Mouse (Mus musculus): ENCODE measurements around the gene Utp14a. TPM values are rescaled to one million over a fixed set of nuclear protein-coding genes. Genes with fewer than 3 reads are reported as not detected.
"Not testable (repeated sequence)": the region's sequence is repeated elsewhere in the genome, so short reads cannot be mapped to it uniquely, and the experiment has no call there.

Utp14a gene
- 3.1 and 3.3 TPM in 2 replicates for polyA plus RNA-seq (2012; rRNA removed)

DNA sequence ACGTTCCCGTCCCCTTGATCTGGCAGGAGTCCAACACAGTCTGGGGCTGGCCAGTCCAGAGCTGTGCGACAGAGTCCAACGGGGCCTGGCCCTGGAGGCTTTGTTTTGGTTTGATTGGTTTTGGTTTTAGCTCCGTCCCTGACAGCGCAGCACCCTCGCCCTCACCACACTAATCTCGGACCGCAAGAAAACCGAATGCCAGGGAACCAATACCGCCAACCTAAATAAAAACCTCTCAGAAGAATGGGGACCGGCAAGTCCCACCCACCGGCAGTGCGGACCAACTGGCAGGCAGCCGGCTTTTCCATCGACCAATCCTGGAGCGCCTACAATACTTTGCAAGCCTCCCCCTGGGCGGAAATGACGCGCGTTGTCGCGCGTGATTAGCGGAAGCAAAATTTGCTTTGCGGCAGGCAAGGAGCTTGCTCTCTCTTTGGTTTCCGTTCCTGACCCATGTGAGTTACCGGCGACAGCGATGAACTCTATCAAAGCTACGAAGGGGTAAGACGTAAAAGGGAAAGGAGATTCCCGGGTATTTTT lies at the start of gene Utp14a:
Utp14a (plus strand) TSS at position 395 of the 540 bp plus-strand sequence.
- 10% methylated on average over 33 of the region's 33 CpGs for WGBS
- peak; percentile 83 for DNase-seq (ENCODE audit: low read depth, low spot score)

DNA sequence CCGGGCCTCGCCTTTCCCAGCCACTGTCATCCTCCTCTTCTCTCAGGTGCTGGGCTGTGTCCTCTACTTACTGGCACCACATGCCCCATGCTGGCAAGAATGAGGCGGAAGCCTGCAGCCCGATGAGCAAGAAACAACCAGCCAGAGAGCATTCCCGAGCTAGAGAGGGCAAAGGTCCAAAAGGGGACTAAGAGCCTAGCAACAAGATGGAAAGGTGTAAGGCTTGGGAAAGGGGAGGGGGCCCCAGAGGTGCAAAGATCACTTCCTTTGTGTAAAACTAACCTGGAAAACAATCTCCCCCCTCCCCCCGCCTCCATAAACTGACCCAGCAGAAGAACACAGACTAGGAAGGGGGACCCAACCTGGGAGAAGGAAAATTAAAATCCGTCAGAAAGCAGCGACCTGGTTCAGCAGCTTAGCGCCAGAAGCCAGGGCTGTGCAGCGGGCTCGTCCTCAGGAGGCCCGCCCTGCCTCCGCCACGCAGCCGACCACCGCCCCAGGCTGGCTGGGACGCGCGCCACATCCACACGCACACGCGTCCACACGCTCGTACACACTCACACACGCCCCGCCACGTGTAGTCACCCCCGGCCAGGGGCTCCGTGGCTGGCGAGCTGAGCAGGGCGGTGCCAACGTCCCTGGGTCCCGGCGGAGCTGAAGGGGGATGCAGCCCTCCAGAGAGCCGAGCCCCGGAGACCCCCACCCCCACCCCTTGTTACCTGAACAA lies 48.7 kb upstream of the Utp14a start:
- WGBS = 9% methylated on average over 36 of the region's 36 CpGs
- no peak for DNase-seq (ENCODE audit: low read depth, low spot score)

DNA sequence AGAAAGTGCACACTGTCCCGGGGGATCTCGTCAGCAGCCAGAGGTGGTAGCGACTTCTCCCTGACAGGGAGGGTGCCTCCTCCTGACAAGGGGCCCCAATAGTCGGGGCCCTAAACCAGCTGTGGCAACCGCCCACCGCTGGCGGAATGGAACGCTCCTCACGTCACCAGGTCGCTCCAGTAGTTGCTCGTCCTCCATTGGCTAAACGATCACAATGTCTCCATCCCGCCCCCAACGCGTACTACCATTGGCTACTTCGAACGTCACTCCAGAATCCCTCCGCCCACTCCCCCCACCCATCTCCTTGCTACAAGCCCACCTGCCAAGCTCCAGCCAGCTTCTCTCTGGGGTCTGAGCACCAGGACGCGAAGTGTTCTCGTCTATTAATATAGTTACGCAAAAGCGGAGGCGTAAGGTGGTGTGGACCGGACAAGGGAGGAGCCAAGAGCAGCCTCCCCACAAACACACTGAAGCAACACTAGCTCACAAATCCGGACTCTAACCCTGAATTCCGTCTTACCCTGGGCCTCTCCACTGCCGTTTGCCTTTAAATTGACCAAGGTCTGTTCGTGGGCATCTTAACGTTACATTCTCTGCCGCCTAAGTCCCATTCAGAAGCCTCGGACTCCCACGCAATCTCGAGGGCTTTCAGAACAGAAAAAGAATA lies 48.0 kb upstream of the Utp14a start, which contains the start of gene Zdhhc9:
Zdhhc9 (minus strand) TSS at position 360 of the 667 bp plus-strand sequence.
- peak; percentile 43 for DNase-seq (ENCODE audit: low read depth, low spot score)
- WGBS = 18% methylated on average over 34 of the region's 34 CpGs

DNA sequence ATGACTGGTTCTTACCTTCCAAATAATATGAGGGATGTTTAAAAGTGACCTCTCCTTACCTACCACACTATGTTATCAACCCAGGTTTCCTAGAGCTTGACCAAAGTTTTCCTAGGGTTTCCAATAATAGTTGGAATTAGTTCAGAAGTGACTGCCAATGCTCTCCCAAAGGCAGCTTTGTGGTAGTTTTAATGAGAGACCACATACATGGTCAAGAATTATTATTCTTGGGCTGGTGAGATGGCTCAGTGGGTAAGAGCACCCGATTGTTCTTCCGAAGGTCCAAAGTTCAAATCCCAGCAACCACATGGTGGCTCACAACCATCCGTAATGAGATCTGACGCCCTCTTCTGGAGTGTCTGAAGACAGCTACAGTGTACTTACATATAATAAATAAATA lies 46.9 kb upstream of the Utp14a start:
- DNase-seq (ENCODE audit: low read depth, low spot score) = not testable (repeated sequence)
- 54% methylated on average over 4 of the region's 4 CpGs for WGBS

DNA sequence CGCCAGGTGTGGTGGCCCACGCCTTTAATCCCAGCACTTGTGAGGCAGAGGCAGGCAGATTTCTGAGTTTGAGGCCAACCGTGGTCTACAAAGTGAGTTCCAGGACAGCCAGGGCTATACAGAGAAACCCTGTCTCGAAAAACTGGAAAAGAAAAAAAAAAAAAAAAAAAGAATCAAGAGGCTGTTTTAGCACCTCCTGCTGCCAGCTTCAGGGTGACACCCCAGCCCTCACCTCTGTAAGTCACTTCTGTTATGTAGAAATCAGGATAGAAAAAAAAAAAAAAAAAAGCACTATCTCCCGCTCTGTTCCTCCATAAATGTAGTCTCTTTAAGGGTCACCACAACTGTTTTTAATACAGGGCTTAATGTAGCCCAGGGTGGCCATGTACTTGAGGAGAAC lies 37.2 kb upstream of the Utp14a start:
- no peak for DNase-seq (ENCODE audit: low read depth, low spot score)
- 80% methylated on average over 5 of the region's 5 CpGs for WGBS

DNA sequence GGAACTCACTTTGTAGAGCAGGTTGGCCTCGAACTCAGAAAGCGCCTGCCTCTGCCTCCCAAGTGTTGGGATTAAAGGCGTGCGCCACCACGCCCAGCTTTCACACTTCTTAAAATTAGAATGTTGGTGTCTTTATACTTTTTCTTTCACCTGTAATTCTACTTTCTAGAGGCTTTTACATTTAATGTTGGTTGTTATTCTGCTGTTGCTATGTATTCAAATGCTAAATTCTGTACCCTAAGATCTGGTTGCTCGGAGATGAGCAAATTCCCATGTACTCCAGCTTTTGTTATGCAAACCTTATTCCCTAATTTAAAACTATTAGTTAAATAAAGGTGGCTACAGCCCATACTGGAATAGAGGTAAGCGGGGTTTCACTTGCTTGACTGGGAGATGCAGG lies 34.0 kb upstream of the Utp14a start:
- 87% methylated on average over 7 of the region's 7 CpGs for WGBS
- DNase-seq (ENCODE audit: low read depth, low spot score) = no peak

DNA sequence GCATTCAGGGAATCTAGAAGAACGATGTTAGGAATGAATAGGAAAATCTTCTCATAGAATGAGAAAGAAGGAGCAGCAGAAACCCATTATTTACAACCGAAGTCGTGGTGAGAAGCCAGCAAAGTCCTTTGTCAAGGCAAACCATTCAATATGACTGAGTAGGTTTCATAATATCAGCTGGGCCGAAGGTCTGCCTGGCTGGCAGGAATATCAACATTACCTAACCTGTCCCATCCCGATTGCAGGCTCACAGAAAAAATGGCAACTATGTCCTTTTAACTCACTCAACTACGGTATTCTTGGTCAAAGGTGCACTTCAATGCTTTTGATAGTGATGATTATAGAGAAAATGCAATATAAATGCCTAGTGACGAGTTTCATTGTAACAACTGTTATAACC lies 30.4 kb upstream of the Utp14a start:
- DNase-seq (ENCODE audit: low read depth, low spot score) = no peak
- 75% methylated on average over 7 of the region's 7 CpGs for WGBS

DNA sequence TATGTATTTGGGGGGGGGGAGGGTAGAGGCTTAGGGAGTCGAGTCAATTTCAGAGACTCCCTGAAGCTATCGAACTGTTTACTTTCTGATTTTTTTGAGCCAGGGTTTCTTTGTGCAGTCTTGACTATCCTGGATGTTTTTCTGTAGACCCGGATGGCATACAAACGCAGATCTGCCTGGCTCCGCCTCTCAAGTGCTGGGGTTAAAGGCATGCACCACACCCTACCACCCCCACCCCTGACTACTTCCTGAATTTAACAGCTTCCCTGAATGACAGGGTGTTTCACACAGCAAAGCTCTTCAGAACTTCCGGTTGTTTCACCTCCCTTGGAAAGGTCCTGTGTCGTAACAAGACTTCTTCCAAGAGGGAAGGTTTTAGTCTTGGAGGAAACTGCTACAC lies 22.2 kb upstream of the Utp14a start:
- 26% methylated on average over 7 of the region's 7 CpGs for WGBS
- peak; percentile 44 for DNase-seq (ENCODE audit: low read depth, low spot score)

DNA sequence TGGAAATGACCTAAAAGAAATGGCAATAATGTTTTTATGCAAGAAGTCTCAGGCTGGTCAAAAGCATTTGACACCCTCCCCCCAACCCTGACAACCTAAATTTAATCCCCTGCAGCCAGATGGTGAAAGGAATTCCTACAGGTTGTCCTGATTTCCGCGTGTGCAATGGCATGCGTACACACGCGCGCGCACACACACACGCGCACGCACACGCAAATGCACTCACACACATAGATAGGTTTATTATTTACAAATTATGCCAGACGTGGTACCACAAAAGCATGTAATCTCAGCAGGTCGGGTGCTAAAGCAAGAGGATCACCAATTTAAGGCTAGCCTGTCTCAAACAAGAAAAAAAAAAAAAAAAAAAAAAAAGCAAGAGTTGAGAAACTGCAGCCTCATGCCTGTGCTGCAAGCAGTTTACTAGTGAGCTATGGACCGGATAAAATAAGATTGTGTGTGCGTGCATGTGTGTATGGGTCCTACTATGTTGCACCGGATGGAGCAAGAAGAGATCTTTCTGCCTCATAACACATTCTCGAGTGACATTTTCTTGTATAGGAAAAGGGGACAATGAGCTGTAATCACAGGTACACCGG lies 733 bp upstream of the Utp14a start:
- no peak for DNase-seq (ENCODE audit: low read depth, low spot score)
- 18% methylated on average over 18 of the region's 18 CpGs for WGBS

DNA sequence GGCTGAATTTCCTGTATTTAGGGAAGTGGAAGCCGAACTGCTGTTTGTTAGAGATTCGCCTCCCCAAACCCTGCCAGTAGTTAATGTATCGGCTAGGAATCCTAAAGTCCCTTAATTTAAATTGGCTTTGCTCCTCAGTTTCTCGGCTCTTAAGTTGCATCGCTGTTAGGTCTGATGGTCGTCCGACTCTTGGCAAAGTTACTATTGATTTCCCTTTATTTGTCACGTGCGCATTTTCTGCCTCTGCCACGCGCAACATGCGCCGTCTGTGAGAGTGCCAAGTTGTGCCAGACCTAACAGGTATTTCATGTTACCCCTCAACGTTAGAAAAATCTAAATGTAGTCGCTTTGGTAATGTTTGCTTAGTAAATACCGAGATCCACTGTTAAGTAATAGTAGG lies 349 bp downstream of the Utp14a start:
- 14% methylated on average over 16 of the region's 16 CpGs for WGBS
- no peak for DNase-seq (ENCODE audit: low read depth, low spot score)

DNA sequence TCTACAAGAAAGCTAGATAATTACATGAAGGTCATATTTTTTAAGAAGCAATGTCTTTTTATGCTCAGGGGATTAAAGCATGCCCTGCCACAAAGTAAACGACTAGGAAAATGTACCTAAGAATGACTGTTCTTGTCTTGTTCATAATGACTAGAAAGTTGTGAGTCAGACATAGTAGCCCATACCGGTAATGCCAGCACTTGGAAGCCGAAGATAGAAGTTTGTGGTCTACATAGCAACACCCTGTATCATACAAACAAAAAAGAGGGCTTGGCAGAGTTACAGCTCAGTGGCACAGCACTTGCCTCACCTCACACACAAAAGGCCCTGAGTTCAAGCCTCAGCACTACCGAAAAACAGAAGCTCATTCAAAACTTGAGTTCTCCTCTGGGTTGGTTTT lies 15.0 kb downstream of the Utp14a start:
- DNase-seq (ENCODE audit: low read depth, low spot score) = no peak
- 72% methylated on average over 4 of the region's 4 CpGs for WGBS

DNA sequence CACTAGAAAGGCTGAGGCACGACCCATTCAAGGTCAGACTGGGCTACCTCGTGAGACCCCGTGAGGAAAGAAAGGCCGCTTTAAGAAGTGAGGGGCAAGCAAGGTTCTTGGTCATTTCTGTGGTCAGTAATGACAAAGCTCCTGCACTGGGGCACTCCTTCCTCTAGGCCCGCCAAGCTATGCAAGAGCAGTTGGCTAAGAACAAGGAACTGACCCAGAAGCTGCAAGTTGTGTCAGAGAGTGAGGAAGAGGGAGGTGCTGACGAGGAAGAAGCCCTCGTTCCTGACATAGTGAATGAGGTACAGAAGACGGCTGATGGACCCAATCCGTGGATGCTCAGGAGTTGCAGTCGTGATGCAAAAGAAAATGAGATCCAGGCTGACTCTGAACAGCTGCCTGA lies 18.0 kb downstream of the Utp14a start:
- no peak for DNase-seq (ENCODE audit: low read depth, low spot score)
- 83% methylated on average over 10 of the region's 10 CpGs for WGBS

DNA sequence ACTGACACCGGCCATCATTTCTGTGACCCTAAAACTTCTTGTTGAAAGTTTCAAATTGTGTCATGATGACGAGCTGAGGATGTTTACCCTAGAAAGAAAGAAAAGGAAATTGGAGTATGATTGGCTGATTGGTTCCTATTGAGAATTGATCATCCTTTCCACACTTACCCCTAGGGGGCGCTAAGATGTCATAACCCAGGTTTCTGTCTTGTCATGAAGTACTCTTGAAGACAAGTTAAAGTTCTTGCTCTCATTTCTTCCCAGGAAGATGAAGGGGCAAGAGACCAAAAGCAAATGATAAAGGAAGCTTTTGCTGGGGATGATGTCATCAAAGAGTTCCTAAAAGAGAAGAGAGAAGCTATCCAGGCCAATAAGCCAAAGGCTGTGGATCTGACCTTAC lies 21.4 kb downstream of the Utp14a start:
- DNase-seq (ENCODE audit: low read depth, low spot score) = no peak
- 38% methylated on average over 3 of the region's 3 CpGs for WGBS

DNA sequence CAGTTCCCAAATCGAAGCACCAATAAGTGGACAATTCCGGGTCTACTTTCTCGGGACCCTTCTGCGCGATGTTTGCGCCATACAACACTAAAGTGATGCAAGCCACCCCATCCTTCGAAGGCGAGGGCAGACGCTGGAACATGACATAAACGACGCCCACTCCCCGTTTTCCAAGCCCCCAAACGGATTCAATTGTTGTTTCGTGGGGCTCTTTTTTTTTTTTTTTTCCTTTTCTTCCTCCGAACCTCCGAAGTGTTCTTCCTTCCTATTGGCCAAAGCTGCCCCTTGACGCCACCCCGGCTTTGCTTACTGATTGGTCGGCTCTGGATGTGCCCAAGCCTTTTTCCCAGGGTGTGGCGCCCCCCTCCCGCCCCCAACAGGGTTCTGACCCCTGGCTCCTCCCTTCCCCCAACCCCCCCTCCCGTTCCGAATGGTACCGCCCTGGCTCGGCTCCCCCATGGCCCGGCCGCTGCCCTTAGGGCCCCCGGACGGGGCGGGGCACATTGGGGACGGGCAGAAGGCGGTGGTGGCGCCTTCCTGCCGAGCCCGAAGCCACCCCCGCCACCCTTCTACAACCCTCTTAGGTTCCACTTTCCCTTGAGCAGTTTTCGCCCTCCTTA lies 27.8 kb downstream of the Utp14a start:
- peak; percentile 58 for DNase-seq (ENCODE audit: low read depth, low spot score)
- WGBS = 20% methylated on average over 23 of the region's 37 CpGs

DNA sequence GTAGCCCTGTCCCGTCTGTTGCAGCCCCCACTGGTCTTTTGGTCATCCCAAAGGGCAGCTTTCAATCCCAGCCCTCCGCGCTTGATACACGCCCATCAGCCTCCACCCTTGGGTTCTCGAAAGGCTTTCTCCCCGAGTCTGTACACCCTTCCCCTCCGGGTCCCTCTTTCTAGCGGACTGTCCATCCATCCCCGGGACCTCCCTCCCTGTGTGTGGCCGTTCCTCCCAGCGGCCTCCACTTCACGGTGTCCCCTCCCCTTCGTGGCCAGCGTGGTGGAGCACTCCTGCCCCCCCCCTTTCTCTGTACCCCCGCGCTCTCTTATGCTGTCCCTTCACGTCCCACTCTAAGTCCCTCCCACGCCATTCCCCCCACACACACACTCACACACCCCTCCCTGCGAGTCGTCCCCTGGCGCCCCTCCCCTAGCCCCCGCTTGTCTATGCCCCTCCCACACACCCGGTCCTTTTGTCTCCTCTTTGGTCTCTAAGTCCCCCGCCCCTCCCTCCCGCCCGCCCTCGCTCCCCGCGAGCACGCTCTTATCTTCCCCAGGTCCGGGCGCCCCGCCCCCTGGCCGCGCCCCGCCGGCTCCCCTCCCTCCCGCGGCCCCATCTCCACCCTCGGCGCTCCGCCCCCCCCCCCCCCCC lies 28.5 kb downstream of the Utp14a start:
- 15% methylated on average over 30 of the region's 42 CpGs for WGBS
- no peak for DNase-seq (ENCODE audit: low read depth, low spot score)

DNA sequence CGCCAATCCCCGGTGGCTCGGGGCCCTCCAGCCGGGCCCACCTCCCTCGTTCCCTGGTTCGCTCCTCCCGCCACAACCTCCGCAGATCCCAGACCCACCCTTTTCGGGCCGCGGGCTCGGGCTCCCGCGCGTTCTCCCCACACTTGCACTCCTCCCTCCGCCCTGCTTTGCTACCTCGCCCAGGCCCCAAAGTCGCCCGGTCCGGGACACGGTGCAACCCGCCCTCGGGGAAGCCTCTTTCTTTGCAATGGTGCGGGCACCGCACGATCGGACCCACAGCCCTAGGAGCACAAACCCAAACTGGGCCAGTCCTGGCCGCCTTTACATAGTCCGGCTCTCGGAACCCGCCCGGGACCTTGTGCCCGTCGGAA lies 29.0 kb downstream of the Utp14a start:
- WGBS = 20% methylated on average over 27 of the region's 34 CpGs
- no peak for DNase-seq (ENCODE audit: low read depth, low spot score)

DNA sequence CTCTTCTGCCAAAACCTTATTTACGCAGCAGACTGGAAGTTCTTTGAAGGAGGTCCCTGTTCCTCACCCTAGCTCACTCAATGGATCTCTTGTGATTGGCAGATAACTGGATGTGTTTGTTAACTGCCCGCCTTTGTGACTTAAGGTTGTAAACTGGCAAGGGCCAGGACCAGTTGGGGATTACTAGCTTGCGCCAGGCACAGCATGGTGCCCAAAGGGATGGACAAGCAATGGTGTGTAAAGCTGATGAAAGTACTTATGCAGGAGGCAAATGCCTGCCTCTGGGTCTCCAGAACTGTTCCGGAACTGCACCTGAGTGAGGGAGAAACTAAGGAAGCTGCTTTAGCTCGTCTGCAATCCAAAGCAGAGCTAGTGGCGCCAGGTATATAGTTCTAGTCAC lies 29.8 kb downstream of the Utp14a start:
- no peak for DNase-seq (ENCODE audit: low read depth, low spot score)
- 66% methylated on average over 6 of the region's 6 CpGs for WGBS

DNA sequence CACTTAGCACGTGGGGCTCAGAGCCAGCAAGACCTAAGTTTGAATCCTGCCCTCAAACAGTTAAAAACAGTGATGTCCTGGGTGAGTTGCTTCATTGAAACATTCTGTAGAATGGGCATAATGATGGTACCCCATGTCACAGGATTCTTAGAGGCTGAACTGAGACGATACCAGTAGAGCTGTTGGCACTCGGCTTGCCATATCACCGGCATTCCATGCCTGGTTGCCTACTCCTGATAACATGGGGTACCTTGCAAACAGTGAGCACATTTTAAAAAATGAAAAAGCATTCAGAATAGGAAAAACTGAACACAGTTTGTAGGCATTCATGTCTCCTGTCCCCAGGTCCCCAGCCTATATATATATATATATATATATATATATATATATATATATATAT lies 31.3 kb downstream of the Utp14a start:
- WGBS = 91% methylated on average over 4 of the region's 4 CpGs
- no peak for DNase-seq (ENCODE audit: low read depth, low spot score)

DNA sequence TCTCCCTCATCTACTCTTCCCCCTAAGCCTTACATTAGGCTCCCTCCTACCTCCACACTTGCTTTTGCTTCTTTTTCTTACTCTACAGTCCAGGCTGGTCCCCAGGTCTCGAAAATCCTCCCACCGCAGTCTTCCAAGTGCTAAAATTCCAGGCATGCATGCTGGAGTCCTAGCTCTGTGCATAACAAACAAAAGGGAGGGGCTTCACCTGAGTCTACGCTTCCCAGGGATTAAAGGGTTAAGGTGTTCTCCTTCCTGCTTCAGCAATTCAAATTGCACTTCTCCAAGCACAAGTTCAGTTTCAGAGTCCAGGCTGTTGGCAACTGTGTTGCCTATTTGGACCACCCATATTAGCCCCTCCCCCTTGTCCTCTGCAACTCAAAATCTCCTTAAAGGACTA lies 34.8 kb downstream of the Utp14a start:
- 36% methylated on average over 3 of the region's 3 CpGs for WGBS
- no peak for DNase-seq (ENCODE audit: low read depth, low spot score)

DNA sequence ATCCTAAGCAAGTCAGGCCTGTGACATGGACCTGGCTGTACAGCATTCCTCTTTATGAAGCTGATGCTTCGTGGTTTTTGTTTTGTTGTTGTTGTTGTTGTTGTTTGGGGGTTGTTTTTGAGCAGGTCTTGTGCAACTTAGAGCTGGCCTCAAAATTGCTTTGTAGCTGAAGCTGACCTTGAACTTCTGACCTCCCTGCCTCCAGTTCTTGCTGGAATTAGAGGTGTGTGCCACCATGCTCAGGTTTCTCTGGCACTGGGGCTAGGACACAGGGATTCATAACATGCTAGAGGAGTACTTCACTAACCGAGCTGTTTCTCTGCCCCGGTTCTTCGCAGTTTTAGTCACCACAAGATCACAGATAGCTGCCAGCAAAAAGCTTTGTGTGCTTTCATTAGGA lies 48.7 kb downstream of the Utp14a start:
- no peak for DNase-seq (ENCODE audit: low read depth, low spot score)
- 87% methylated on average over 4 of the region's 4 CpGs for WGBS

All from large intestine, adult 2 months (tissue).